Mouse (Mus musculus): ENCODE measurements around the gene Klhl21.
A peak's percentile ranks its signal among the peaks of the same experiment; 100 is the strongest.

Gene Klhl21

GRCm38 (mm10) chr4:151996173-151996950 is 12.2 kb upstream of the Klhl21 start, which contains the start of gene Phf13:
Gene Phf13, minus strand, starts transcription at chr4:151996258.
- DNase-seq, result peak; percentile 99

- DNase-seq, result no peak
Measured at GRCm38 (mm10) chr4:151996951-151997222, 11.7 kb upstream of the Klhl21 start.

- no peak for DNase-seq
Measured at GRCm38 (mm10) chr4:151997701-151998100, 10.9 kb upstream of the Klhl21 start.

GRCm38 (mm10) chr4:151999481-151999880 is 9.1 kb upstream of the Klhl21 start:
- no peak for DNase-seq

- no peak for DNase-seq
Measured at GRCm38 (mm10) chr4:152000906-152001305, 7.7 kb upstream of the Klhl21 start.

GRCm38 (mm10) chr4:152001335-152001734 is 7.3 kb upstream of the Klhl21 start:
- DNase-seq, result no peak

GRCm38 (mm10) chr4:152002063-152002462 is 6.5 kb upstream of the Klhl21 start:
- DNase-seq, result no peak

GRCm38 (mm10) chr4:152006137-152006536 is 2.5 kb upstream of the Klhl21 start:
- no peak for DNase-seq

GRCm38 (mm10) chr4:152006812-152007211 is 1.8 kb upstream of the Klhl21 start:
- DNase-seq, result no peak

GRCm38 (mm10) chr4:152007481-152008147 is 989 bp upstream of the Klhl21 start:
- DNase-seq, result peak; percentile 50

GRCm38 (mm10) chr4:152008148-152008500 is 479 bp upstream of the Klhl21 start:
- DNase-seq, result peak; percentile 46

GRCm38 (mm10) chr4:152009076-152010051 is 761 bp downstream of the Klhl21 start:
- DNase-seq, result no peak

- peak; percentile 68 for DNase-seq
Measured at GRCm38 (mm10) chr4:152010091-152010706, 1.6 kb downstream of the Klhl21 start.

GRCm38 (mm10) chr4:152010707-152011134 is 2.1 kb downstream of the Klhl21 start:
- peak; percentile 50 for DNase-seq

GRCm38 (mm10) chr4:152011171-152011760 is 2.7 kb downstream of the Klhl21 start:
- no peak for DNase-seq

GRCm38 (mm10) chr4:152012109-152012508 is 3.5 kb downstream of the Klhl21 start:
- DNase-seq, result no peak

- DNase-seq, result peak; percentile 68
Measured at GRCm38 (mm10) chr4:152013036-152013813, 4.6 kb downstream of the Klhl21 start.

- no peak for DNase-seq
Measured at GRCm38 (mm10) chr4:152019073-152019472, 10.5 kb downstream of the Klhl21 start.

- DNase-seq, result no peak
Measured at GRCm38 (mm10) chr4:152020024-152020423, 11.4 kb downstream of the Klhl21 start.

- no peak for DNase-seq
Measured at GRCm38 (mm10) chr4:152021568-152022097, 13.0 kb downstream of the Klhl21 start.

GRCm38 (mm10) chr4:152022506-152022905 is 13.9 kb downstream of the Klhl21 start:
- DNase-seq, result no peak
